Mouse (Mus musculus) intestine, embryonic 14.5 days (tissue): ENCODE measurements around the gene Actl10. TPM values are rescaled to one million over a fixed set of nuclear protein-coding genes. Genes with fewer than 3 reads are reported as not detected.

Experiments used
- ATAC-seq: fragments of 200-750 bp; cut with Nextera tagmentation; replicated peaks from 2 replicates; pipeline ENCODE4 v1.8.0; 2017; ENCODE audit warnings: low read depth, moderate number of reproducible peaks, moderate TSS enrichment, moderate library complexity; ENCODE audit not compliant: low FRiP score, low TSS enrichment
- DNase-seq: peaks from one replicate; pipeline ENCODE4 v3.0.0-alpha.2; 2018; ENCODE audit warnings: low spot score
- H3K27ac ChIP-seq: fragments of 300-500 bp; sonication (generic); 2 replicates; pipeline ENCODE4 v1.5.1; 2014; ENCODE audit warnings: low read depth, mild to moderate bottlenecking, control low read depth
- H3K27me3 ChIP-seq: fragments of 300-500 bp; sonication (generic); replicated peaks from 2 replicates; pipeline ENCODE4 v1.6.1; 2014; ENCODE audit warnings: low read length, control low read depth; ENCODE audit not compliant: control insufficient read depth, insufficient read depth
- H3K36me3 ChIP-seq: fragments of 300-500 bp; sonication (generic); 2 replicates; pipeline ENCODE4 v1.6.1; 2014; ENCODE audit warnings: low read length, control low read depth; ENCODE audit not compliant: control insufficient read depth, insufficient read depth
- H3K4me1 ChIP-seq: fragments of 300-500 bp; sonication (generic); replicated peaks from 2 replicates; pipeline ENCODE4 v1.6.1; 2014; ENCODE audit warnings: low read length, control low read depth, mixed read lengths; ENCODE audit not compliant: control insufficient read depth, insufficient read depth
- H3K4me2 ChIP-seq: fragments of 300-500 bp; sonication (generic); 2 replicates; pipeline ENCODE4 v1.6.1; 2014; ENCODE audit warnings: low read length
- H3K4me3 ChIP-seq: fragments of 300-500 bp; sonication (generic); 2 replicates; pipeline ENCODE4 v1.5.1; 2014; ENCODE audit warnings: low read depth, low read length, control low read depth, mixed read lengths
- H3K9ac ChIP-seq: fragments of 300-500 bp; sonication (generic); 2 replicates; pipeline ENCODE4 v1.6.1; 2014; ENCODE audit warnings: mild to moderate bottlenecking, low read length
- H3K9me3 ChIP-seq: fragments of 300-500 bp; sonication (generic); 2 replicates; pipeline ENCODE4 v1.6.1; 2016; ENCODE audit warnings: low read length, control low read depth; ENCODE audit not compliant: control insufficient read depth
- WGBS: fragments of 180-500 bp; shearing (Covaris S2); extraction: QIAGEN DNeasy Blood & Tissue Kit; methylation state at CpG from one replicate; pipeline ENCODE4 v1.1.7; 2014; 5-methylcytosine and 5-hydroxymethylcytosine counted together
- polyA plus RNA-seq: library from polyadenylated mRNA; unstranded; fragments of >200 nt; fragmentation: Nextera tagmentation; extraction: Ambion mirVana; gene quantifications from 2 replicates; pipeline ENCODE4 v1.2.1, GENCODE M21; 2014

Actl10 gene
- polyA plus RNA-seq, 1 experiment from 2014 or later = 0.27 TPM

DNA sequence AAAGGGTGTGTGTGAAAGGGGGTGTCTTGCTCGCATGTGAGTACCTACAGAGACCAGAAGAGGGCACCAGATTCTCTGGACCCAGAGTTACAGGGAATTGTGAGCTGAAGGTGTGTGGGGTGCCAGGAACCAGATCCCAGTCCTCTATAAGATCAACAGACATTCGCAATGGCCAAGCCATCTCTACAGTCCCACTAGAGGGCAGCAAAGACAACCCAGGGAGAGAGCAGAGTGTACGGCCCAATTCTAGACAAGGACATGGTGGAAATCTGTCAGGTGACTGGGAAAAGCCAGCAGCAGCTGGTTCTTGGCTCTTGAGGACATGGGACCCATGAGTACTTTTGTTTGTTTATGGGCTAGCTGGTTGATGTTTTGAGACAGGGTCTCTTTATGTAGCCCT is 41.4 kb downstream of the Actl10 start:
- Histone ChIP-seq H3K9me3 (0 out of 2 replicates have a peak, but pooled peaks cover 6% of the 10 kb centered on the region), H3K27ac (no peak overlapping the region), H3K4me1 (no peaks in the 10 kb centered on the region), H3K9ac (no peak overlapping the region), H3K27me3 (no peaks in the 10 kb centered on the region), H3K4me3 (no peak overlapping the region), H3K4me2 (no peak overlapping the region), H3K36me3 (no peaks in the 10 kb centered on the region)
- no peak for ATAC-seq
- DNase-seq = no peak
- 69% methylated on average over 3 of the region's 3 CpGs for WGBS

- DNase-seq (no peak), ATAC-seq (no peak)
- Histone ChIP-seq H3K9me3 (0 out of 2 replicates have a peak, but pooled peaks cover 6% of the 10 kb centered on the region), H3K4me2 (no peak overlapping the region), H3K4me1 (no peaks in the 10 kb centered on the region), H3K27ac (no peak overlapping the region), H3K36me3 (no peaks in the 10 kb centered on the region), H3K9ac (no peak overlapping the region), H3K27me3 (no peaks in the 10 kb centered on the region), H3K4me3 (no peak overlapping the region)
- 86% methylated on average over 5 of the region's 5 CpGs for WGBS
Measured at GRCm38 (mm10) chr2:154595775-154596174, 44.2 kb downstream of the Actl10 start.

- no peak overlapping the region for H3K27ac ChIP-seq
Measured at GRCm38 (mm10) chr2:154597399-154597798, 45.8 kb downstream of the Actl10 start.

GRCm38 (mm10) chr2:154600586-154600985 is 49.0 kb downstream of the Actl10 start:
- H3K4me2 ChIP-seq = no peak overlapping the region
- ATAC-seq = no peak
- H3K9me3 ChIP-seq = no peaks in the 10 kb centered on the region

More at GRCm38 (mm10) chr2:154597399-154597798, 45.8 kb downstream of the Actl10 start:
- H3K36me3 ChIP-seq = no peaks in the 10 kb centered on the region
- no peak overlapping the region for H3K9ac ChIP-seq
- H3K27me3 ChIP-seq = no peaks in the 10 kb centered on the region
- no peak overlapping the region for H3K4me2 ChIP-seq
- 87% methylated on average over 3 of the region's 3 CpGs for WGBS
- no peak for DNase-seq
- H3K4me3 ChIP-seq = no peak overlapping the region
- H3K9me3 ChIP-seq = 0 out of 2 replicates have a peak, but pooled peaks cover 6% of the 10 kb centered on the region
- H3K4me1 ChIP-seq = no peaks in the 10 kb centered on the region
- ATAC-seq = no peak

DNA sequence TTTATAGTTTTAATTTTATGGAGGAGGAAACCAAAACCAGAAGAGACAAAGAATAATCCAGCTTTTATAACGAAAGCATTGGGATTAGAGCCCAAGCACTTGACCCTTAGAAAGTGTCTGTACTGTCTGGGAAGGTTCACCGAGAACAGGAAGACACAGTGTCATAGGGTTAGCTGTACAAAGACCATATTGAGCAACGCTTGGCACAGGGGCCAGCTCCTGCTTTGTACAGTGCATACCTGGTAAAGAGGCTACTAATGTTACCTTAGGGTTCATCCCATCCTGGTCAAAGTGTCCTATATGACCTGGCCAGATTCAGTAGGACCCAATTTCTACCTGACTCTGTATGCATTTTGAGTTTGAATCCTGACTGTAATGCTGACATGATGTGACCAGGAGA is 49.7 kb downstream of the Actl10 start:
- Histone ChIP-seq H3K27ac (no peak overlapping the region), H3K36me3 (no peaks in the 10 kb centered on the region), H3K9ac (no peak overlapping the region), H3K4me2 (no peak overlapping the region), H3K27me3 (no peaks in the 10 kb centered on the region), H3K4me3 (no peak overlapping the region), H3K9me3 (no peaks in the 10 kb centered on the region), H3K4me1 (peaks cover 12% of the 10 kb centered on the region)
- DNase-seq (no peak), ATAC-seq (no peak)
- 76% methylated on average over 3 of the region's 3 CpGs for WGBS

More at GRCm38 (mm10) chr2:154600586-154600985, 49.0 kb downstream of the Actl10 start:
- H3K4me3 ChIP-seq = no peak overlapping the region
- WGBS = 77% methylated on average over 6 of the region's 6 CpGs
- no peak overlapping the region for H3K27ac ChIP-seq
- no peaks in the 10 kb centered on the region for H3K27me3 ChIP-seq
- no peak for DNase-seq
- H3K36me3 ChIP-seq = no peaks in the 10 kb centered on the region
- no peak overlapping the region for H3K9ac ChIP-seq
- H3K4me1 ChIP-seq = peaks cover 12% of the 10 kb centered on the region

Other genes starting within 250 kb of the Actl10 start
- gene Bpifb9b, start 244.5 kb upstream of the Actl10 start, polyA plus RNA-seq = not detected in 2 replicates
- gene Cdk5rap1, start 178.8 kb upstream of the Actl10 start, polyA plus RNA-seq = 9.5 and 18.0 TPM in 2 replicates
- 2.3 and 2.7 TPM in 2 replicates for gene Snta1, start 143.7 kb upstream of the Actl10 start, polyA plus RNA-seq
- 33.6 and 42.3 TPM in 2 replicates for gene Cbfa2t2, start 115.3 kb upstream of the Actl10 start, polyA plus RNA-seq
- gene 1700003F12Rik, start 4.7 kb upstream of the Actl10 start, polyA plus RNA-seq = 0.55 and 0.73 TPM in 2 replicates
- gene Necab3, start 7.1 kb downstream of the Actl10 start, polyA plus RNA-seq = 0.81 and 1.4 TPM in 2 replicates
- 10.7 and 10.8 TPM in 2 replicates for gene E2f1, start 18.1 kb downstream of the Actl10 start, polyA plus RNA-seq
- 25.9 and 26.4 TPM in 2 replicates for gene Pxmp4, start 51.9 kb downstream of the Actl10 start, polyA plus RNA-seq
- 0.97 and 1.0 TPM in 2 replicates for gene Zfp341, start 61.5 kb downstream of the Actl10 start, polyA plus RNA-seq
- gene 4930519P11Rik, start 61.7 kb downstream of the Actl10 start, polyA plus RNA-seq = not detected in 2 replicates
- gene Chmp4b, start 99.9 kb downstream of the Actl10 start, polyA plus RNA-seq = 15.5 and 15.8 TPM in 2 replicates
- gene Gm14214, start 218.3 kb downstream of the Actl10 start, polyA plus RNA-seq = not detected in 2 replicates
- 66.4 and 73.2 TPM in 2 replicates for gene Raly, start 239.3 kb downstream of the Actl10 start, polyA plus RNA-seq
- gene a, start 239.6 kb downstream of the Actl10 start, polyA plus RNA-seq = 0.93 and 1.5 TPM in 2 replicates